Mouse (Mus musculus) left cerebral cortex, adult 2 months (tissue): ENCODE data around the gene Rab9. TPM values are rescaled to one million over a fixed set of nuclear protein-coding genes. Genes with fewer than 3 reads are reported as not detected.
"Not testable (repeated sequence)": the region's sequence is repeated elsewhere in the genome, so short reads cannot be mapped to it uniquely, and the experiment has no call there.

Experiments
- DNase-seq, 2 experiments: peaks; one replicate each; pipeline ENCODE4 v3.0.0; 2021 to 2022; ENCODE audit warnings: low spot score in 2 of 2, mixed read lengths in 1 of 2; ENCODE audit errors: extremely low spot score in 1 of 2
- H3K27ac ChIP-seq: fragments of 200-600 bp; 2 replicates; pipeline ENCODE4 v1.8.1; 2022
- H3K4me3 ChIP-seq: fragments of 200-600 bp; 2 replicates; pipeline ENCODE4 v1.8.1; 2022
- CTCF ChIP-seq: fragments of 200-600 bp; IDR thresholded peaks from 2 replicates; pipeline ENCODE4 v1.8.1; 2022; ENCODE audit warnings: antibody characterized with exemption, mild to moderate bottlenecking, moderate library complexity
- intact Hi-C: fragments of 180-260 bp; cut with DNase I; formaldehyde crosslinking; loops from one replicate; pipeline ENCODE4 v1.15.1; 2025
- long read RNA-seq, 2 experiments: library from polyadenylated mRNA; stranded (forward); transcript quantifications; one replicate each; pipeline ENCODE4 v2.0.0; 2021; ENCODE audit warnings: borderline mapping rate in 2 of 2
- total RNA-seq, 2 experiments: library from RNA; stranded (reverse); gene quantifications; 2 replicates each; pipeline ENCODE4 v1.2.3; 2021

Gene Rab9
- total RNA-seq = 10 to 100 TPM; 30.7 to 34.0 TPM
- long read RNA-seq, experiment 1, transcript Rab9-202 (3 exons, 1,447 nt) = major isoform, 18 of 20 reads
- long read RNA-seq, experiment 1, partial matches to known transcripts = 0 of 20 reads
- long read RNA-seq, experiment 1, other reads (novel, unspliced or antisense) = 2 of 20 reads
- long read RNA-seq, experiment 2, transcript Rab9-202 (3 exons, 1,447 nt) = major isoform, 17 of 18 reads
- long read RNA-seq, experiment 2, partial matches to known transcripts = 0 of 18 reads
- long read RNA-seq, experiment 2, other reads (novel, unspliced or antisense) = 1 of 18 reads

DNA sequence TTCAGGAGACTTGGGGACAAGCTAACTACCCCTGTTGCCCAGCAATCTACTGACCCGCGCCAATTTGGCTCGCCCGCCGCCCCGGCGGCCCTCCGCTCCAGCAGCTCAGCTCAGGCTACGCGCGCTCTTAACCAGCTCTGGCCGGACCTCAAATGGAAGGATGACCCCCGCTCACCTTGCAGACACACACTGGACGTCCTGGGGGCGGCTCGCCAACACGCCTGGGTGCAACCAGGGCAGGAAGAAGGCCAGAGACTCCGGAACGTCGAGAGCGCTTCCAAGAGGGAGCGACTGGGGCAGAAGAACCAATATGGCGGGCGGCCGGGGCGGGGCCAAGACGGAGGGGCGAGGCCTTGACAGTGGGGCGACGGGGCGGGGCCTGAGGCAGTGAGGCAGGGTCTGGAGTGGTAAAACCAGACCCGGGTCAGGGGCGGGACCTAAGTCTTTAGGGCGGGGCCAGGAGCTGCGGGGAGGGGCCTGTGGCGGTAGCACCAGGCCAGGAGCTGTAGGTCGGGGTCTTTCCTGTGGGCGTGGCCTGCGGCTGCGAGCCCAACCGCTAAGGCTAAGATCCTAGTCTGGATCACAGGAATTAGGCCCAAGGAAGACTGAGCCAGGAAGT, at the start of gene Rab9:
Rab9 (minus strand) TSS at position 503 of the 619 bp plus-strand sequence.
- Histone ChIP-seq H3K4me3 (peak within 1 kb of the TSS; percentile 50), H3K27ac (peak within 1 kb of the TSS; percentile 84)
- peak; percentile 84 to 87 for DNase-seq
- intact Hi-C loops = loop anchor here (1.0 to 5.0 kb wide), 2 partner anchors 31 to 37 kb away; partner anchors contain the start of genes Ofd1 and Trappc2
- no peak for TF ChIP-seq CTCF

DNA sequence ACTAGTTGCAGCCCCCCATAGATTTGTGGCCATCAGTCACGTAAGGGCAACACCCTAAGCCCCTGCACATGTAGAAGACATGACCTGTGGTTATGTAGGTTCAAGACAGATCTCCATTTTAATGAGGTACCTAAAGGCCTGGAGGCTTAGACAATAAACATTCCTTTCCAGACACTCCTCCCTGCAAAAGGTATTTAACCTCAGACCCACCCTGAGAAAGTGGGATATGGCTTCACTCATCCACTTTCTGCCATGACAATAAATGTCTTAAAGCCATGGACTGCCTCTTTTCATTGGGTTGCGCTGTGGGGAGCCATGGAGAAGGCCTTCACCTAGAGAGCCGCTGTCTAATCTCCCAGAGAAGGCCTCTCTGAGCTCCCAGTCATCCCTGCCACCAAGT, 48.5 kb upstream of the Rab9 start:
- Histone ChIP-seq H3K27ac (no peak overlapping the region), H3K4me3 (no peak overlapping the region)
- DNase-seq = no peak
- no peak for TF ChIP-seq CTCF
- intact Hi-C loops = no loop called here

DNA sequence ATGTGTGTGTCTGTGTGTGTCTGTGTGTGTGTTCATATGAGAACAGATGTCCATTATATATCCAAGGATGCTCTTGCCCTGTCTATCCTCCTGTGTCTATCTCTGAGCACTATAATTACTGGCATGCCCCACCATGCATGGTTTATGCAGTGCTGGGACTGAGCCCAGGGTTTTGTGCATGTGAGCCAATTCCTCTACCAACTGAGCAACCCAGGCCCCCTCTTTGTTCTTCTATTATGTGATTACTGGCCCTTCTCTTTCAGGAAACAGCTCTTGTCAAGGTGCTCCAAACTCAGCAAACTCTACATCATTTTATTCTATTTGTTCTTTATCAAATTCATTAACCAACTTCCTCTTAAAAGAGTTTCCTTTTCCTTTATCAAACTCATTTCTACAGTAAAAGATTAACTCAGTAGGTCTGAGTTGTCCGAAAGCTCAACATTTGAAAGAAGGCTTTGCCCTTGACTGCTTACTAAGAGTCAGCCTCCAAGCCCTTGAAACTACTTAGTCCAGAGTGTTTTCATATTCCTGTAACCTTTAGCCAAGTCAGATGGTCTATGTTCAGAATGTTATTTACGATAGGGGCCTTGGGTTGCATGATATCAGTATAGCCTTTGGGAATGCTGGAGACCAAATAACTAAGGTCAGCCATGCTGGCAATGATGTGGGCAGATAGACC, 46.1 kb upstream of the Rab9 start:
- no peak for DNase-seq
- intact Hi-C loops = no loop called here
- Histone ChIP-seq H3K4me3 (no peak overlapping the region), H3K27ac (no peak overlapping the region)
- TF ChIP-seq CTCF = no peak

DNA sequence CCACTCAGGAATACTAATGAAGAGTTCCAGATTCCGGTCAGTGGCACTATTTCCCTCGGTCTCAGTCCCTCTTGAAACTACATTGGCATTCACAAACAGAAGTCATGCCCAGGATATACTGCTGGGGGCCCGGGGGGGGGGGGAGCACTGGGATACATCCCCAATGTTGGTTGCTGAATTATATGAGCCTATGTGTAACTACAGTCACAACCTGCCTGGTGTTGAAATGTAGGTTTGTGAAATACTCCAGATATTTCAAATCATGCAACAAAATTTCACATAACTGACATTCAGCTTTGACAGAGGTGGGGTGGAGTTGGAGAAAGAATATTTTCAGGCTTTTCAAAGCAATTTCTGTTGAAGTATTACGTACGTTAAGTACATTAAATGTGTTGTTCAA, 41.1 kb upstream of the Rab9 start:
- H3K4me3 ChIP-seq = no peak overlapping the region
- no peak overlapping the region for H3K27ac ChIP-seq
- no peak for DNase-seq
- intact Hi-C loops = no loop called here
- no peak for TF ChIP-seq CTCF

DNA sequence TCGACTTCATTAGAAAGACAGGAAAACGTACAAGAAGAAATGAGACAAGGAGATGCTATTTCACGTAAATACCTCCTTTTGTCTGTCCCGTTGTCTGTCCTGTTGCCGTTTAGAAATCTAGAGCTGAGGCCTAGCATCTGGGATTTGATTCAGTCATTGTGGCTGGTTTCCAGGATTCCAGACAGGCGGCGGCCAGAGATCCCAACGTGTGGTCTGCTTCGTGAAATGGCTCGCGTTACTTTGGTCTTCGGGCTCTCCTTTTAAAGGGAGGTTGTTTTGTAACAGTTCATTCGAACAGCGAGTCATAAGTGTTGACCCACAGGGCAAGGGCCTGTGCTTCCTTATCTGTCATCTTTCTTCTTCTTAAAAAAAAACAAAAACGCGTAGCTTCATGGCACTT, 38.7 kb upstream of the Rab9 start, which contains the start of gene Tceanc:
Tceanc (minus strand) TSS at position 223 of the 400 bp plus-strand sequence.
- H3K27ac ChIP-seq = no peak within 1 kb of the TSS
- intact Hi-C loops = loop anchor here (10.0 kb wide), 1 partner anchor 106 kb away; no protein-coding TSS in a partner anchor
- no peak for TF ChIP-seq CTCF

DNA sequence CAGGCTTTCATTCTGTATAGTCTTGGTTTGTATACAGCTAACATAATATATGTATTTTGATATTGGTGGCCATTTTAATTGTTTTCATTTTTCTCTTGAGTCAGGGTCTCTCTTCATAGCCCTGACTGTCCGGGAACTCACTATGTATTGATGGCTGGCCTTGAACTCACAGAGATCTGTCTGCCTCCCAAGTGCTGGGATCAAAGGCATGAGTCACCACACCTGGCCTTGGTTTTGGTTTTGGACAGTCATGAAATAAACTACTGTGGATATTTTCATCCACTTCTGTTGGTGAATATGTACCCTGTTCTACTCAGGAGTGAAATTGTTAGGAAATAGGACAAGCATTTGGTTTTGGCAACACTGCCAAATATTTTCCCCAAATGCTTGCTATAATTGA, 37.0 kb upstream of the Rab9 start:
- H3K4me3 ChIP-seq = no peak overlapping the region
- H3K27ac ChIP-seq = no peak overlapping the region
- intact Hi-C loops = loop anchor here (10.0 kb wide), 1 partner anchor 108 kb away; no protein-coding TSS in a partner anchor
- no peak for TF ChIP-seq CTCF
- no peak for DNase-seq

More for the DNA sequence above, 38.7 kb upstream of the Rab9 start, which contains the start of gene Tceanc:
- no peak for DNase-seq
- H3K4me3 ChIP-seq = no peak within 1 kb of the TSS

DNA sequence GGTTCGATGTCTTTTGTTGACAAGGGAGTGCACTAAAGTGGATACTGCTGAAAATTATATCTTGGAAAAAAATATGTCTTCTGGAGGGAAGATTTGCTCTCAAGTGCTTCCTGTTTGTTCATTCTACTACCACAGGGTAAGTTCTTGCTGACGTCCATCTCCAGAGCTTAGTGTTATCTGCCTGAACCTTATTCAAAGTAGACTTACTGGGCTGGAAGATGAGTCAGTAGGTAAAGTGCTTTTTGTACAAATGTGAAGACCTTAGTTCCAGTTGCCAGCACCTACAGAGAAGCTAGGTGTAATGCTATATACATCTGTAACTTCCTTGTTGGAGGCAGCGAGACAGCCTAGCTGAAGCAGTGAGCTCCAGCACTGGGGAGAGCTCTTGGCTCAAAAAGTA, 36.3 kb upstream of the Rab9 start:
- TF ChIP-seq CTCF = no peak
- H3K4me3 ChIP-seq = no peak overlapping the region
- intact Hi-C loops = loop anchor here (10.0 kb wide), 1 partner anchor 109 kb away; no protein-coding TSS in a partner anchor
- no peak overlapping the region for H3K27ac ChIP-seq
- DNase-seq = no peak

DNA sequence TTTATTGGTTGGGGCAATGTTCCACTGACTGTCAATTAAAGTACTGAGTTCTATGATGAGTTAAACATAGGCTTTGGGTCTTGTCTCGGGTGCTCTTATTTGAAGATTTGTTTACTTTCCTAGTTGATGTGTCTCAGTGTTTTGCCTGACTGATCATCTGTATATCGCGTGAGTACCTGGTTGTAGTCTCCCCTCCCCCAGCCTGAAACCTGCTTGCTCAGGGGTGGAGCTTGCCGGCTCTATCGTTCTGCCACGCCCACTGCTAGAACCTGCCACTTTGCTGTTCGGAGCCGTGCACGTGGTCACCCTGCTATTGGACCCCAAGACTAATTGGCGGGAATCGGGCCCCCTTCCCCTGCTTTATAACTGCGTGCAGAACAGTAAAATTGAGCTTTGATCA, 34.4 kb upstream of the Rab9 start:
- not testable (repeated sequence) for H3K4me3 ChIP-seq, H3K27ac ChIP-seq, DNase-seq
- intact Hi-C loops = loop anchor here (5.0 to 10.0 kb wide), 2 partner anchors 111 to 693 kb away; partner anchors contain the start of gene Tmsb4x

DNA sequence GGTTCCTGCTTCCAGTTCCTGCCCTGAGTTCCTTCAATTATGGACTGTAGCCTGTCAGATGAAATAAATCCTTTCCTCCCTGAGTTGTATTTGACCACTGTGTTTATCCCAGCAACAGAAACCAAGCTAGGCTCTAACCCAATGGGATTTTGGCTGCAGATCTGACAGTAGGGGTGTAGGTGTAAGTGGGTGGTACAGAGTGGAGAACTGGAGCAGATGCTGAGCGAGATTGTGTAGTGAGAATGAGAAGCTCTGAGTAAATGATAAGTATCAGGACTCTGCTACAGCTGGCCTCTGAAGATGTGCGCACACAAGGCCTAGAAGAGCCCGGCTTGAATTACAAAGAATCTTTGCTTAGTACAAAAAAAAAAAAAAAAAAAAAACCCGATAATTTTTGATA, 32.4 kb upstream of the Rab9 start:
- intact Hi-C loops = loop anchor here (5.0 to 10.0 kb wide), 2 partner anchors 113 to 695 kb away; partner anchors contain the start of gene Tmsb4x

DNA sequence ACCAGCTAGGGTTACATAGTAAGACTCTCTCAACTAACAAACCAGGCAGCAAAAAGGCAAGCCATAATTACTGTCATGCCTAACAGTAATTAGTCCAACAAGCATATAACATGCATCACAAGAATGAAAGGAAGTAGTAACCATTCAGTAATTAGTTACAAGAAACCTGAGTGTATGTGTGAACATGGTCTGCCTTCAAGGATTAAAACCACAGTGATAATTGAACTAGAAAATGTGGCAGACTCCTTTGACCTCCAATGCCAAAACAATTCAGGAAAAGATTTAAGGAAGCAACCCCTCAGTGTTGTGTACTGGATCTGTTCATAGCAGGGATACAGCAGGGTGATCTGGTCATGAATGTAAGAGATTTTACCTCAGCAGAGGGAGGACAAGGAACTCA, 31.4 kb upstream of the Rab9 start:
- no peak overlapping the region; the same call in 1 of the 2 replicates for H3K27ac ChIP-seq
- TF ChIP-seq CTCF = no peak
- no peak for DNase-seq
- no peak overlapping the region for H3K4me3 ChIP-seq
- intact Hi-C loops = loop anchor here (2.0 to 10.0 kb wide), 3 partner anchors 70 to 696 kb away; partner anchors contain the start of genes Ofd1, Tmsb4x and Trappc2

More for the DNA sequence above, 32.4 kb upstream of the Rab9 start:
- no peak overlapping the region for H3K27ac ChIP-seq
- DNase-seq = no peak
- no peak for TF ChIP-seq CTCF
- no peak overlapping the region for H3K4me3 ChIP-seq
